Mouse (Mus musculus) embryo, embryonic 10.5 days (tissue): ENCODE data around the gene Mob1a.

Experiments used
- DNase-seq: peaks from one replicate; pipeline ENCODE4 v3.0.0-alpha.2; 2015; ENCODE audit warnings: low spot score

The Mob1a gene

GRCm38 (mm10) chr6:83385569-83386090 is 59.8 kb downstream of the Mob1a start:
- DNase-seq, result no peak

GRCm38 (mm10) chr6:83392166-83392780 is 66.5 kb downstream of the Mob1a start:
- no peak for DNase-seq
